ENCODE assay signal across 9 mouse cellular contexts in genomic region chr5:111262574-111263239, GRCm38 (mm10).
A peak's percentile ranks its signal among the peaks of the same experiment; 100 is the strongest.
DNase-seq lines count a peak whose midpoint lies in the region; ATAC-seq lines count a peak whose summit lies in the region.
"Had no signal": no experiment of that assay in that cellular context is flagged by ENCODE, and none has a peak within 500 bp of the region (broad histone marks: within the 10 kb centered on the region; RNA-seq: fewer than 3 reads in every experiment).

No protein-coding gene starts in this region.

- peak overlapping the region; percentile 68 to 82 for H3K27ac ChIP-seq in heart, embryonic 14.5 days (replicated peaks in 1 of 2; ENCODE audit: control insufficient read depth in 1 of 2, insufficient read depth in 1 of 2, low read depth in 2 of 2, low read length in 2 of 2)
- H3K27ac ChIP-seq: macrophage had no signal

- peaks cover 6% of the 10 kb centered on the region for H3K9me3 ChIP-seq in heart, embryonic 14.5 days (ENCODE audit: control insufficient read depth, low read length)

- DNase-seq in urinary bladder, postnatal 14 days (ENCODE audit: low spot score), result peak; percentile 42
- DNase-seq in urinary bladder, adult 2 months (ENCODE audit: low spot score), result no peak
- DNase-seq in kidney, adult 9 months, result peak; percentile 51
- DNase-seq in lung, postnatal 14 days, result peak; percentile 67
- DNase-seq in telencephalon, adult 2 months (ENCODE audit: low read depth, low spot score), result peak; percentile 33
- DNase-seq in ovary, adult 18-20 months (ENCODE audit: low spot score), result no peak

- 0 out of 2 replicates have a peak overlapping the region, but pooled peaks have one; percentile 18 for H3K9ac ChIP-seq in heart, embryonic 14.5 days (ENCODE audit: low read length)

- no peaks in the 10 kb centered on the region for H3K36me3 ChIP-seq in heart, embryonic 14.5 days (ENCODE audit: control insufficient read depth, insufficient read depth, low read length)

- 0 out of 2 replicates have a peak, but pooled peaks have one; percentile 18 for ATAC-seq in heart, embryonic 14.5 days (ENCODE audit: insufficient number of reproducible peaks, insufficient read depth, low FRiP score, low read depth)
- no peak for ATAC-seq in cerebellum, adult (ENCODE audit: insufficient number of reproducible peaks, low FRiP score, low TSS enrichment)

- peaks cover 26 to 43% of the 10 kb centered on the region in 2 experiments for H3K4me1 ChIP-seq in heart, embryonic 14.5 days (ENCODE audit: control insufficient read depth in 2 of 2, insufficient read depth in 2 of 2, low read length in 2 of 2)

- peak overlapping the region; percentile 40 for H3K4me2 ChIP-seq in heart, embryonic 14.5 days (ENCODE audit: low read length)

- H3K4me3 ChIP-seq in heart, embryonic 14.5 days (ENCODE audit: control insufficient read depth in 1 of 2, insufficient read depth in 1 of 2, low read depth in 1 of 2, low read length in 2 of 2), result no peak overlapping the region

- 25% methylated on average over 11 of the region's 11 CpGs for WGBS in heart, embryonic 14.5 days

- no peaks in the 10 kb centered on the region for H3K27me3 ChIP-seq in heart, embryonic 14.5 days (ENCODE audit: control insufficient read depth, insufficient read depth, low read length)

Comparison
In these comparisons a context has a peak if more than half of its experiments do, and no peak if none do; other contexts are left out.
1. DNase-seq: peak in urinary bladder, postnatal 14 days (single experiment), kidney, adult 9 months (single experiment), lung, postnatal 14 days (single experiment) and telencephalon, adult 2 months (single experiment); none in urinary bladder, adult 2 months (single experiment) and ovary, adult 18-20 months (single experiment).